Mouse (Mus musculus): ENCODE data around the gene Cdk4.

Gene Cdk4

GRCm38 (mm10) chr10:127075080-127075479 is 11.7 kb downstream of the Cdk4 start, which contains the start of gene Agap2:
Agap2 (plus strand) TSS chr10:127075284.
- in situ Hi-C loops (cut with MseI, MboI), result no loop called here

GRCm38 (mm10) chr10:127075651-127076050 is 12.3 kb downstream of the Cdk4 start:
- in situ Hi-C loops (cut with MseI, MboI), result no loop called here

GRCm38 (mm10) chr10:127076082-127076481 is 12.7 kb downstream of the Cdk4 start:
- in situ Hi-C loops (cut with MseI, MboI), result no loop called here

- in situ Hi-C loops (cut with MseI, MboI), result no loop called here
Measured at GRCm38 (mm10) chr10:127077515-127077914, 14.2 kb downstream of the Cdk4 start.

- in situ Hi-C loops (cut with MseI, MboI), result no loop called here
Measured at GRCm38 (mm10) chr10:127078001-127078676, 14.8 kb downstream of the Cdk4 start.

GRCm38 (mm10) chr10:127078677-127079575 is 15.6 kb downstream of the Cdk4 start:
- in situ Hi-C loops (cut with MseI, MboI), result no loop called here

GRCm38 (mm10) chr10:127079665-127080391 is 16.5 kb downstream of the Cdk4 start:
- in situ Hi-C loops (cut with MseI, MboI), result no loop called here

- in situ Hi-C loops (cut with MseI, MboI), result no loop called here
Measured at GRCm38 (mm10) chr10:127080901-127081780, 17.8 kb downstream of the Cdk4 start.

- in situ Hi-C loops (cut with MseI, MboI), result no loop called here
Measured at GRCm38 (mm10) chr10:127081996-127082620, 18.8 kb downstream of the Cdk4 start.

GRCm38 (mm10) chr10:127083292-127083914 is 20.1 kb downstream of the Cdk4 start:
- in situ Hi-C loops (cut with MseI, MboI), result no loop called here

- in situ Hi-C loops (cut with MseI, MboI), result no loop called here
Measured at GRCm38 (mm10) chr10:127083915-127084306, 20.6 kb downstream of the Cdk4 start.

- in situ Hi-C loops (cut with MseI, MboI), result no loop called here
Measured at GRCm38 (mm10) chr10:127085052-127085451, 21.7 kb downstream of the Cdk4 start.

GRCm38 (mm10) chr10:127085633-127086032 is 22.3 kb downstream of the Cdk4 start:
- in situ Hi-C loops (cut with MseI, MboI), result no loop called here

- in situ Hi-C loops (cut with MseI, MboI), result no loop called here
Measured at GRCm38 (mm10) chr10:127090560-127091411, 27.5 kb downstream of the Cdk4 start.

- in situ Hi-C loops (cut with MseI, MboI), result no loop called here
Measured at GRCm38 (mm10) chr10:127091507-127092396, 28.4 kb downstream of the Cdk4 start.

- in situ Hi-C loops (cut with MseI, MboI), result no loop called here
Measured at GRCm38 (mm10) chr10:127092742-127093141, 29.4 kb downstream of the Cdk4 start.

- in situ Hi-C loops (cut with MseI, MboI), result no loop called here
Measured at GRCm38 (mm10) chr10:127094382-127094802, 31.1 kb downstream of the Cdk4 start.

GRCm38 (mm10) chr10:127098514-127098913 is 35.2 kb downstream of the Cdk4 start:
- in situ Hi-C loops (cut with MseI, MboI), result no loop called here
